ENCODE assay signal across 23 mouse cellular contexts in the genomic region with DNA sequence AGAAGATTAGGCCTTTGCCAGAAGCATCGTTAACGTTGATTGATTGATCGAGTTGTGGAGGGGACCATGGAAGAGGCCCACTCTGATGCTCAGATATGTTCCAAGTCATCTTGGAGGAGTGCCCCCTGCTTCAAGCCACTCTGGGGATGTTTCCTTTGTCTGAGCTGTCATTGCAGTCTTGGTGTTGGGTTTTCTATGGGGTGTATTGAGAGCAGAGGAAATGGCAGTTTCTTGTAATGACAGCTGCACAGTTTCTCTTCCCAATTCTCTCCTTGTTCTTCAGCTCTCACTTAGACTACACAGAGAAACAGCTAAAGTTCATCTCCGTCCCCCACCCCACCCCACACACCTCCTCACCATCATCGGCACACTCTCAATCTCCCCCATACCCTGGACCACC.
"Had no signal": no experiment of that assay in that cellular context is flagged by ENCODE, and none has a peak within 500 bp of the region (broad histone marks: within the 10 kb centered on the region; RNA-seq: fewer than 3 reads in every experiment).

No protein-coding gene starts in this region.

- DNase-seq: kidney, adult 11 months; kidney, adult 8-10 months; kidney, postnatal 10 days; kidney, postnatal 4 days; left cerebral cortex, postnatal 4 days; retina, postnatal 1 day; right cerebral cortex, postnatal 25 days; thymus, adult 2 months; thymus, postnatal 14 days; thymus, postnatal 4 days had no signal

- H3K36me3 ChIP-seq: intestine, embryonic 15.5 days; kidney, embryonic 15.5 days; limb, embryonic 12.5 days; limb, embryonic 15.5 days; liver, embryonic 15.5 days had no signal

- H3K4me1 ChIP-seq: intestine, embryonic 15.5 days; kidney, embryonic 15.5 days had no signal

- H3K9me3 ChIP-seq: intestine, embryonic 15.5 days; kidney, embryonic 15.5 days; limb, embryonic 12.5 days; limb, embryonic 15.5 days; liver, embryonic 15.5 days; megakaryocyte, embryonic 14.5 days; midbrain, embryonic 10.5 days; midbrain, embryonic 13.5 days; neural tube, embryonic 13.5 days had no signal

- H3K9ac ChIP-seq: intestine, embryonic 15.5 days; kidney, embryonic 15.5 days; limb, embryonic 12.5 days; limb, embryonic 15.5 days; liver, embryonic 15.5 days; midbrain, embryonic 13.5 days; neural tube, embryonic 13.5 days had no signal

- H3K4me2 ChIP-seq: intestine, embryonic 15.5 days; kidney, embryonic 15.5 days; limb, embryonic 12.5 days; limb, embryonic 15.5 days; liver, embryonic 11.5 days; liver, embryonic 15.5 days; midbrain, embryonic 13.5 days; neural tube, embryonic 13.5 days had no signal

- ATAC-seq: intestine, embryonic 15.5 days; midbrain, embryonic 13.5 days; midbrain, embryonic 16.5 days had no signal

- H3K4me3 ChIP-seq: intestine, embryonic 15.5 days; kidney, embryonic 15.5 days; limb, embryonic 12.5 days; limb, embryonic 15.5 days; liver, embryonic 15.5 days; megakaryocyte, embryonic 14.5 days; midbrain, embryonic 10.5 days; midbrain, embryonic 13.5 days; myocyte; neural tube, embryonic 13.5 days had no signal

- H3K27ac ChIP-seq: intestine, embryonic 15.5 days; kidney, embryonic 15.5 days; limb, embryonic 12.5 days; limb, embryonic 15.5 days; liver, embryonic 15.5 days; midbrain, embryonic 10.5 days; midbrain, embryonic 13.5 days; neural tube, embryonic 13.5 days; stomach, postnatal 0 days had no signal

- H3K27me3 ChIP-seq: intestine, embryonic 15.5 days; kidney, embryonic 15.5 days; limb, embryonic 15.5 days; liver, embryonic 15.5 days; midbrain, embryonic 13.5 days; neural tube, embryonic 13.5 days had no signal
